Mouse (Mus musculus): ENCODE data around the gene Plekha6.

The Plekha6 gene

GRCm38 (mm10) chr1:133182706-133183095 is 18.7 kb downstream of the Plekha6 start:
- DNase-seq: no peak

GRCm38 (mm10) chr1:133183141-133183925 is 19.3 kb downstream of the Plekha6 start:
- DNase-seq: no peak

- DNase-seq: peak in 1 of 2 experiments; percentile 26
Measured at GRCm38 (mm10) chr1:133187948-133188680, 24.1 kb downstream of the Plekha6 start.

- no peak for DNase-seq
Measured at GRCm38 (mm10) chr1:133188719-133189118, 24.7 kb downstream of the Plekha6 start.

GRCm38 (mm10) chr1:133189471-133189870 is 25.5 kb downstream of the Plekha6 start:
- DNase-seq: no peak

GRCm38 (mm10) chr1:133190550-133190949 is 26.5 kb downstream of the Plekha6 start:
- DNase-seq: no peak

- no peak for DNase-seq
Measured at GRCm38 (mm10) chr1:133196181-133196580, 32.2 kb downstream of the Plekha6 start.

- no peak for DNase-seq
Measured at GRCm38 (mm10) chr1:133197266-133197665, 33.3 kb downstream of the Plekha6 start.

- no peak for DNase-seq
Measured at GRCm38 (mm10) chr1:133199706-133200105, 35.7 kb downstream of the Plekha6 start.

- peak in 1 of 2 experiments; percentile 52 for DNase-seq
Measured at GRCm38 (mm10) chr1:133201499-133201898, 37.5 kb downstream of the Plekha6 start.

GRCm38 (mm10) chr1:133203701-133204100 is 39.7 kb downstream of the Plekha6 start:
- no peak for DNase-seq

- peak; percentile 74 to 87 for DNase-seq
Measured at GRCm38 (mm10) chr1:133204341-133204849, 40.4 kb downstream of the Plekha6 start.

GRCm38 (mm10) chr1:133204985-133205384 is 41.0 kb downstream of the Plekha6 start:
- peak in 1 of 2 experiments; percentile 42 for DNase-seq

- DNase-seq: peak in 1 of 2 experiments; percentile 28
Measured at GRCm38 (mm10) chr1:133208086-133208815, 44.2 kb downstream of the Plekha6 start.

GRCm38 (mm10) chr1:133209036-133209435 is 45.0 kb downstream of the Plekha6 start:
- no peak for DNase-seq

- DNase-seq: no peak
Measured at GRCm38 (mm10) chr1:133209482-133209881, 45.5 kb downstream of the Plekha6 start.

- peak; percentile 66 for DNase-seq
Measured at GRCm38 (mm10) chr1:133209901-133210516, 46.0 kb downstream of the Plekha6 start.

GRCm38 (mm10) chr1:133210766-133211165 is 46.8 kb downstream of the Plekha6 start:
- peak; percentile 81 for DNase-seq

- DNase-seq: no peak
Measured at GRCm38 (mm10) chr1:133212273-133212672, 48.3 kb downstream of the Plekha6 start.

GRCm38 (mm10) chr1:133213098-133213497 is 49.1 kb downstream of the Plekha6 start:
- DNase-seq: no peak

- peak; percentile 57 to 86 for DNase-seq
Measured at GRCm38 (mm10) chr1:133213901-133214300, 49.9 kb downstream of the Plekha6 start.

GRCm38 (mm10) chr1:133214672-133215359 is 50.8 kb downstream of the Plekha6 start:
- no peak for DNase-seq
